ENCODE assay signal across 8 mouse cellular contexts in the genomic region with DNA sequence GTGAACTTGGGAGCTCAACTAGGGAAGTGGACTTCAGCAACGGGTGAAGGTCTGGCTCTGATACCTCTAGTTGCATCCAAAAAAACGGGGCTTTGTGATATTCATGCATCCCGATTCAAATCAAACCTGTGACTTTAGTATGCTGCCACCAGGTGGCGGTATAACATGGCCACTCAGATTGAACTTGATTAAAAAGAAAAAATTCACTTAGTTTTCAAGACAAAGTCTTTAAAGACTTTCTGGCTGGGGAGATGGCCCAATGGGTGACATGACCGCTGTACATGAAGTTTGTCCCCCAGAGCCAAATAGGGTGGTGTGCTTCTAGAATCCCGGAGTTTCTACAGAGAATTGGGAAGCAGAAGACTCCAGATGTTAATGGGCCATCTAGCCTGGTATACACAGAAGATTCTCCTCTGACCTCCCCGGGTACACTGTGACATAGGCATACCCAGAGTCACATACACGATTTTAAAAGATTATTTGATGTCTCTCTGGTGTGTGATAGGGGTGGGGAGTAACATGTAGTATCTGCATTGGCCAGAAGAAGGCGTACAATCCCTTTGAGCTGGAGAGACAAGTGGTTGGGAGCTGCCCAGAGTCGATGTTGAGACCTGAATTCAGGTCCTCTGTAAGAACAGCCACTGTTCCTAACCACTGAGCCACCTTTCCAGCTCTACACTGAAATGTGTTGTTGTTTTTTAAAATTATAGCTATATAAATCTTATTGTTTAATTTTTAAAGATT. TPM values are rescaled to one million over a fixed set of nuclear protein-coding genes. Genes with fewer than 3 reads are reported as not detected.
DNase-seq lines count a peak whose midpoint lies in the region; ATAC-seq and TF ChIP-seq lines count a peak whose summit lies in the region.

No protein-coding gene starts in this region.

- peak; percentile 61 to 87 (median 85) for TF ChIP-seq CTCF in MEL (IDR thresholded peaks at IDR 0.05 in 2 of 3, conservative IDR thresholded peaks at IDR 0.05 in 1 of 3; ENCODE audit: control insufficient read depth in 1 of 3, insufficient read depth in 1 of 3, low read depth in 2 of 3, low read length in 3 of 3, poor library complexity in 1 of 3, severe bottlenecking in 1 of 3)

- TF ChIP-seq EP300 in MEL (IDR thresholded peaks at IDR 0.05; ENCODE audit: low read depth in 1 of 2, low read length in 2 of 2), result no peak

- H3K4me1 ChIP-seq in kidney, embryonic 16.5 days (ENCODE audit: insufficient read depth, low read length), result peaks cover 9% of the 10 kb centered on the region; the same call in 1 of the 2 replicates
- peaks cover 0 to 4% of the 10 kb centered on the region in 2 experiments; a peak in 1 of 4 replicates for H3K4me1 ChIP-seq in MEL (ENCODE audit: control insufficient read depth in 1 of 2, insufficient read depth in 2 of 2, low read length in 2 of 2)

- no peak overlapping the region for H3K4me3 ChIP-seq in kidney, embryonic 16.5 days (ENCODE audit: low read length)
- H3K4me3 ChIP-seq in MEL (ENCODE audit: control insufficient read depth in 1 of 2, insufficient read depth in 1 of 2, low read depth in 2 of 2, low read length in 2 of 2), result no peak overlapping the region

- TF ChIP-seq RAD21 in MEL (IDR thresholded peaks at IDR 0.05; ENCODE audit: low read depth, low read length), result peak; percentile 61

- no peaks in the 10 kb centered on the region for H3K9me3 ChIP-seq in kidney, embryonic 16.5 days (ENCODE audit: low read length)
- no peaks in the 10 kb centered on the region for H3K9me3 ChIP-seq in MEL (replicated peaks; ENCODE audit: insufficient read depth, low read length)

- peak; percentile 69 for DNase-seq in kidney, adult 18-20 months
- DNase-seq in CD4-positive helper T cell, adult 2 months (ENCODE audit: low read depth, low spot score), result peak; percentile 73
- peak; percentile 83 for DNase-seq in MEL (ENCODE audit: low read depth, low spot score)
- DNase-seq in cerebellum, postnatal 14 days, result peak; percentile 75 to 78
- peak; percentile 47 to 84 for DNase-seq in kidney, postnatal 36 days
- DNase-seq in retina, adult 2 months (ENCODE audit: low read depth, low spot score), result peak; percentile 29
- DNase-seq in urinary bladder, adult 2 months (ENCODE audit: low spot score), result no peak

- no peaks in the 10 kb centered on the region for H3K27me3 ChIP-seq in kidney, embryonic 16.5 days (ENCODE audit: insufficient read depth, low read length)
- H3K27me3 ChIP-seq in MEL (ENCODE audit: control insufficient read depth in 1 of 2, insufficient read depth in 2 of 2, low read length in 2 of 2), result no peaks in the 10 kb centered on the region

- H3K27ac ChIP-seq in kidney, embryonic 16.5 days (ENCODE audit: low read length), result no peak overlapping the region
- no peak overlapping the region for H3K27ac ChIP-seq in MEL (ENCODE audit: control insufficient read depth, low read depth, low read length)

- no peak for ATAC-seq in kidney, embryonic 16.5 days (ENCODE audit: low FRiP score, low TSS enrichment)

- H3K4me2 ChIP-seq in kidney, embryonic 16.5 days (replicated peaks; ENCODE audit: low read depth, low read length), result no peak overlapping the region

- TF ChIP-seq POLR2A in MEL (IDR thresholded peaks at IDR 0.05; ENCODE audit: control insufficient read depth in 1 of 2, insufficient read depth in 1 of 2, low read depth in 1 of 2, low read length in 2 of 2, poor library complexity in 1 of 2), result no peak

- no peaks in the 10 kb centered on the region for H3K79me2 ChIP-seq in MEL (ENCODE audit: control insufficient read depth, insufficient read depth, low read length, poor library complexity)

- no peaks in the 10 kb centered on the region for H3K36me3 ChIP-seq in kidney, embryonic 16.5 days (ENCODE audit: insufficient read depth, low read length)
- no peaks in the 10 kb centered on the region for H3K36me3 ChIP-seq in MEL (ENCODE audit: control insufficient read depth in 1 of 2, insufficient read depth in 2 of 2, low read length in 2 of 2)

- 46% methylated on average over 10 of the region's 10 CpGs for WGBS in kidney, embryonic 16.5 days

- no peak overlapping the region for H3K9ac ChIP-seq in kidney, embryonic 16.5 days (replicated peaks; ENCODE audit: low read length)
- no peak overlapping the region for H3K9ac ChIP-seq in MEL (ENCODE audit: control insufficient read depth, low read depth, low read length, poor library complexity, severe bottlenecking)

TF ChIP-seq in MEL, 35 proteins besides CTCF, POLR2A, EP300 and RAD21:
- peak; percentile 14; the same call in 1 of the 2 replicates for TF ChIP-seq SIN3A (IDR thresholded peaks at IDR 0.05; ENCODE audit: low read length)
- no peak for TF ChIP-seq NRF1 (IDR thresholded peaks at IDR 0.05; ENCODE audit: insufficient read depth, low read depth, low read length, poor library complexity, severe bottlenecking)
- TF ChIP-seq SMC3 (IDR thresholded peaks at IDR 0.05; ENCODE audit: low read depth, low read length), result peak; percentile 77
- peak; percentile 70 for TF ChIP-seq ZNF384 (IDR thresholded peaks at IDR 0.05; ENCODE audit: low read depth, low read length)
- peak; percentile 31; the same call in 1 of the 2 replicates for TF ChIP-seq GATA1 (IDR thresholded peaks at IDR 0.05; ENCODE audit: low read depth, low read length)
- TF ChIP-seq ZC3H11A (IDR thresholded peaks at IDR 0.05; ENCODE audit: low read depth, low read length), result peak; percentile 59
- TF ChIP-seq JUND (IDR thresholded peaks at IDR 0.05; ENCODE audit: low read depth, low read length), result no peak
- no peak for TF ChIP-seq MAZ (IDR thresholded peaks at IDR 0.05; ENCODE audit: low read depth, low read length)
TF ChIP-seq in MEL: peak in this region for 5.

RNA-seq across cellular contexts. Expression of gene Ldlrap1, which starts 25.6 kb away (rescaled TPM):
- 21.7 and 23.1 TPM in 2 replicates for polyA plus RNA-seq in kidney, embryonic 16.5 days (2015; fragmentation: Nextera tagmentation; extraction: Ambion mirVana)
- 16.6 and 24.8 TPM in 2 replicates for total RNA-seq in MEL (2012; rRNA removed)
- polyA plus RNA-seq in MEL (2012; ENCODE audit: insufficient read depth in 1 of 2, insufficient read length in 2 of 2, low read depth in 1 of 2, low replicate concordance in 2 of 2, missing spikeins in 1 of 2), result 10 to 100 TPM in 1 of 2 experiments, not detected in 1; 23.7 TPM
- polyA plus RNA-seq in urinary bladder, adult 2 months (2012; rRNA removed), result 17.9 and 21.4 TPM in 2 replicates

RNA-seq across cellular contexts. Expression of gene Maco1, which starts 59.8 kb away (rescaled TPM):
- polyA plus RNA-seq in kidney, embryonic 16.5 days (2015; fragmentation: Nextera tagmentation; extraction: Ambion mirVana), result 33.1 and 38.4 TPM in 2 replicates
- 22.2 and 25.6 TPM in 2 replicates for total RNA-seq in MEL (2012; rRNA removed)
- 10 to 100 TPM in 1 of 2 experiments, not detected in 1; 35.9 TPM for polyA plus RNA-seq in MEL (2012; ENCODE audit: insufficient read depth in 1 of 2, insufficient read length in 2 of 2, low read depth in 1 of 2, low replicate concordance in 2 of 2, missing spikeins in 1 of 2)
- polyA plus RNA-seq in urinary bladder, adult 2 months (2012; rRNA removed), result 35.6 and 38.0 TPM in 2 replicates
